Mouse (Mus musculus) natural killer cell, adult 2 months (primary cell): ENCODE data around the gene Stat4.
A peak's percentile ranks its signal among the peaks of the same experiment; 100 is the strongest.

Experiments
- DNase-seq, 2 experiments: peaks; one replicate each; pipeline ENCODE4 v3.0.0; 2022; ENCODE audit warnings: low spot score in 2 of 2

Stat4 gene

GRCm38 (mm10) chr1:52102795-52103194, 115.8 kb downstream of the Stat4 start:
- no peak for DNase-seq

DNA sequence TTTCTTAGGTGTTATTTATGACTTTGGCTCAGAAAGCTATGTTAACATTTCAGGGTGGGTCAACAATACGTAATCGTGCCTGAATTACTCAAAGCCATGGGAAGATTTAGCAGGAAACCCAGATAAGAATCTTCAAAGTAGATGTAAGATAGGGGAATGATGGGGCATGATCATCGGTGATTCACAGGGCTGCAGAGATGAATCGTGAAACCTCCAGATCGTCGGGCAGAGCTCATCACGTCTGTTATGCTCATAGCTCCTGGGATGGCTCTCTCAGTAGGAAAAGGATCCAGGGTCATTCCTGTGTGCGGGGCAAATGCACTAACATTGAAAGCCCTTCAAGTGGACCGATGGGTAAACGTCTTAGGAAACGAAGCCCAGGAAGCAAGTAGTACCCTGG, 120.3 kb downstream of the Stat4 start:
- DNase-seq = no peak

GRCm38 (mm10) chr1:52111217-52111616, 124.3 kb downstream of the Stat4 start:
- DNase-seq = no peak

GRCm38 (mm10) chr1:52112301-52112700, 125.4 kb downstream of the Stat4 start:
- DNase-seq = no peak

GRCm38 (mm10) chr1:52113067-52113665, 126.2 kb downstream of the Stat4 start:
- DNase-seq = no peak

DNA sequence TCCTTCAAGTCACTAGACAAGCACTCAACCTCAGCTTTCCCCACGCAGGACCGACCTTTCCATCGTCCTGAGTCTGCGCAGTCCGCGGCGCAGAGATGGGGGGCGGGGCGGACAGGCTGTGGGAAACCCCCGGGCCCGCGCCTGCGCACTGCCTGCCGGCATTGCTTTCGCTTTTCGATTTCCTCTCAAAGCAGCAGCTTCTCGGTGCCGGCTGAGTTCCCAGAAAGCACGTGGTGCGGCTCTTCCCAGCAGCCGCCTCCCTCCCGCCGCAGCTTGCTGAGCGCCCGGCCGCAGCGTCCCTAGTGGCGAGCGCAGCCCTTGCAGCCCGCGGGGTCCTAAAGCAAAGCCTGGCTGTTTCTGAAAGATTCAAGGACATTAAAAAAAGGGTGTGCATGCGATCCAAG, 126.7 kb downstream of the Stat4 start:
- DNase-seq = peak; percentile 98 to 99

DNA sequence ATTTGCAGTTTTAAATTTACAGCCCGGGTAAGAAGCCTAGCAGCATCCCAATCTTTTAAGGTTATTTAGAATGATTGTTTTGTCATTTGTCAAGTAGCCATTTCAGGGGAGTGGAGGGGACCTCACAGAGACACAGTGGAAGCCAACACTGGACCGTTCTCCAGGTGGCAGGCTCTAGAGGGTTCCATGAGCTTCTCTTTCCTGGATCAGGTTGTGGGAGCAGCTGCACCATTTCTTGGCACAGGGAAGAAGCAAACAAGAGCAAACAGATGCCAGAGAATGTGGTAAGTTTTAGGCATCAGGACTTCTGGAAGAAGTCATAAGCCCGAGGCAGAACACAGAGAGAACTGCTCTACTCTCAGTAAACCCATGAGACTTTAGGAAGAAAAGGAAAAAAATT, 129.5 kb downstream of the Stat4 start:
- DNase-seq = no peak

DNA sequence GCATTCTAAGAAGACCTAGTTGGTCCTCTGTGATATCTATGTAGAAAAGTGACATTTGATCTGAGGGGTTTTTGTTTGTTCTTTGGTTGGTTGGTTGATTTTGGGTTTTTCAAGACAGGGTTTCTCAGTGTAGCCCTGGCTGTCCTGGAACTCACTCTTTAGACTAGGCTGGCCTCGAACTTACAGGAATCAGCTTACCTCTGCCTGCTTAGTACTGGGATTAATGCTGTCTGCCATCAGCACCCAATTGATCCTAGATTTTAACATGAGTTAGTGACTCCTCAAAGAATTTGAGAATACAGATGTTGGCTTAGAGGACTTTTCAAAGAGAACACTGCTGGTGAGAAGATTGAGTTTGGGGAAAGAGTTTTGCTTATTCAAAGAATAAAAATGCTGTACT, 130.8 kb downstream of the Stat4 start:
- no peak for DNase-seq

GRCm38 (mm10) chr1:52118860-52119591, 132.1 kb downstream of the Stat4 start, which contains the start of gene Stat1:
Gene Stat1 (plus strand): TSS chr1:52119440.
- peak; percentile 78 to 87 for DNase-seq

GRCm38 (mm10) chr1:52119691-52120090, 132.7 kb downstream of the Stat4 start:
- DNase-seq = no peak

GRCm38 (mm10) chr1:52120191-52120590, 133.2 kb downstream of the Stat4 start:
- no peak for DNase-seq

GRCm38 (mm10) chr1:52121052-52121451, 134.1 kb downstream of the Stat4 start:
- no peak for DNase-seq

- DNase-seq = no peak
These were observed 137.9 kb downstream of the Stat4 start for GRCm38 (mm10) chr1:52124818-52125217.

DNA sequence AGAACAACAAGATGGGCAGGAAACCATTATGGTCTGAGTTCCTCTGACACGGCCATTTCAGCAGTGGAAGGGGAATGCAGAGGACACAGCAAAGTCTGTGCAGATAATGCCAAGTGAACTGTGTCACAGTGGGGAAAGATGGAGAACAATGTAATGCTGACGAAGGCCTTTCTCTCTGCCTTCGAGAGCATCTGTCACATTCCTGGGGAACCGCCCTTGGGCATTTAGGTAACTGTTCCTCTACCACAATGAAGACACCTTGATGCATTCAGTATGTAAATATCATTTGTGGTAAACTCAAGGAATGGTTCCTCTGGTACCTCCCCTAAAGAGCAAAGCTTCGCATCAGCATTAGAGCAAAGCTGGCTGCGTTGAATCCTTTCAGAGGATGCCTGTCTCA, 140.4 kb downstream of the Stat4 start:
- no peak for DNase-seq

GRCm38 (mm10) chr1:52129794-52130193, 142.8 kb downstream of the Stat4 start:
- no peak for DNase-seq

GRCm38 (mm10) chr1:52131787-52132377, 144.9 kb downstream of the Stat4 start:
- DNase-seq = no peak

- no peak for DNase-seq
These were observed 146.3 kb downstream of the Stat4 start for GRCm38 (mm10) chr1:52133254-52133653.

GRCm38 (mm10) chr1:52137292-52137691, 150.3 kb downstream of the Stat4 start:
- DNase-seq = no peak

DNA sequence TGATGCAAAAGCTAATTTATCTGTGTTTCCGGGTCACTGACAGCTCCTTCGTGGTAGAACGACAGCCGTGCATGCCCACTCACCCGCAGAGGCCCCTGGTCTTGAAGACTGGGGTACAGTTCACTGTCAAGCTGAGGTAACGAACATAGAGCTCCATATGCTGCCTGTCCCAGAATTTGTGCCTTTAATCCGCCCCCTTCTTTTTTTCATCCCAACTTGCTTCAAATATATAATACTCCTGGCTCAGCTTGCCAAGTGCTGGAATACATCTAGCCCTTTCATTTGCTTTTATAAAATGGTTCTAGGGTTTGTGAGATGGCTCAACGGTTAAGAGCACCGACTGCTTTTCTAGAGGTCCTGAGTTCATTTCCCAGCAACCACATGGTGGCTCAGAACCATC, 153.6 kb downstream of the Stat4 start:
- no peak for DNase-seq

DNA sequence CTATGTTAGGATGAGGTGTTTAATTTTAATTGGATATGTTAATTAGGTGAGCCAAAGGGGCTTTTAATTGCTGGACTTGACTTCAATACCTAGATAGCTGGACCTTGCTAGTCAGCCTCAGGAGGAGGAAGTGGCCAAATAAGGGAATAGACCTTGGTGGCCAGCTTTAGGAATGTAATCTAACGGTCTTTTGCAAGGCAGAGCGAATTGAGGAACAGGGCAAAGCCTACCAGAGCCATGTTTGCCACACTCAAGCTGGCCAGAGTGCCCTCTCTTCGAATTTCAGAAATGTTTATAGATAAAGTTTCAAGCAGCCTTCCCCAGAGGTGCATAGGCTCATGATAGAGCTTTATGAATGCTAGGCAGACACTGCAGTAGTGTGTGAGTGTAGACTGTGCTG, 154.5 kb downstream of the Stat4 start:
- no peak for DNase-seq

- DNase-seq = no peak
These were observed 155.2 kb downstream of the Stat4 start for GRCm38 (mm10) chr1:52142117-52142516.

- DNase-seq = no peak
These were observed 156.2 kb downstream of the Stat4 start for GRCm38 (mm10) chr1:52143191-52143590.

GRCm38 (mm10) chr1:52143596-52144156, 156.7 kb downstream of the Stat4 start:
- DNase-seq = no peak
